Mouse (Mus musculus): Measurements from ENCODE around the gene Ntmt1. TPM values are rescaled to one million over a fixed set of nuclear protein-coding genes. Genes with fewer than 3 reads are reported as not detected.

The Ntmt1 gene
- polyA plus RNA-seq, 1 experiment from 2014 or later = 102 TPM

DNA sequence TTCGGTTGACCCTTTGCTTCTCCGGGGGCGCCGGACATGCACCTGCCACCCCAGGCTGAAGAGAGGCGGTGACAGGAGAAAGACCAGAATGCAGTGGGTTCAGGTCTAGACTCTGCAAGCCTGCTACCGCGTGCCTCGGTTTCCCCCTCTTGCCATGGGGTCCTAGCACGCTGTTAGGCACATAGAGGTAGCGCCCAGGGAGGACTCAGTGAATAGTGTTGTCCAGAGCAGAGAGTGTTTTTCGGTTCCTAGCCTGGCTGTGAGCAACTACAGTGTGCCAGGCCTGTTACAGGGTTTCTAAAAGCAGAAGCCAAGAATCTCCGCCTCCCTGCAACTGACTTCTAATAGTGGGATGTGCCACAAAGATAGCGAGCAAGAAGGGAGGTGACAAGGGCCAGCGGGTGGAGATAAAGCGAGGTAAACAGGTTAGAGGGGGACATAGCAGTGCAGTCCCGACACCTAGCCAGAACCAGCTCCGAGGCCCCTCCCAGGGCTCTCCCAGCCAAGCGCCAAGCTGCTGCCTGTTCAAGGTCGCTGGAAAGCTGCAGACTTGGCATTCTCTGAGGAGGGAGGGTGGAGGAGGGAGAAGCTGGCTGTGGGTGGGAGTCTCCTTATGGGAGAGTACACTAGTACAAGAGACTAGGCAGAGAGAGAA is 35.7 kb upstream of the Ntmt1 start:
- peak overlapping the region; percentile 42 for H3K4me3 ChIP-seq
- ATAC-seq (ENCODE audit: low FRiP score) = peak; percentile 41

DNA sequence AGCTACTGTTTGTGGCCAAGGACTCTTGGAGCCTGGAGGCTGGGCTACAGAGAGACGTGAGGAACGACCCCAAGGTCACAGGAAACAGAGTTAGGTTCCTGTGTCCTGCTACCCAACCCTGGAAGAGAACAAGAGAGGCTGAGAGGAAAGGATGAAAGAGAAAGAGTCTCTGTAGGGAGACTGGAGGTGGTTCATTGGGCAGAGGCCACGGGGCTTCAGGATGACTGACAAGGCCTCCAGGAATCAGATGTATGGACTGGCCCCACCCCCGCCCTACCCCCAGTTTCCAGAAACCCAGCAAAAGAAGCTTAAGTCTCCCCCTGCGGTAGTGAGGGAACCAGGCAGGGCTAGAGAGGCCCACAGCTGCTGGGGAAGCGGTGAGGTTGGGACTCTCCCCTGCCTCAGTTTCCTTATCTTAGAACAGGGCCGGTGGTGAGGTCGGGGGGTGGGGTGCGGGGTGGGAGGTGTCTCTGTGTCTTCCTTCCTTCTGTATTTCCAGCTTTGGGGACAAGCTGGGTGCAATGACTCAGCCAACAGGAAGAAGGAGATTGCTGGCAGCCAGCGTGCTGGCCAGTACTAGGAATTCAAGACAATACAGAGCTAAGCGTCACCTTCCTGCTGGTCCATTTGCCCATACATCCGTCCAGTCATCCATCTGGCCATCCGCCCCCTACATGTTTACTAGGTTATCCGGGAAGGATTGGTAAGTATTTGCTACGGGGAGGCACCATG is 34.9 kb upstream of the Ntmt1 start:
- Histone ChIP-seq H3K27ac (peak overlapping the region; percentile 92), H3K9ac (no peak overlapping the region), H3K4me1 (peaks cover 29% of the 10 kb centered on the region), H3K27me3 (no peaks in the 10 kb centered on the region), H3K4me2 (replicated peaks) (no peak overlapping the region), H3K36me3 (no peaks in the 10 kb centered on the region), H3K9me3 (replicated peaks) (no peaks in the 10 kb centered on the region), H3K4me3 (no peak overlapping the region)
- 48% methylated on average over 15 of the region's 15 CpGs for WGBS
- ATAC-seq (ENCODE audit: low FRiP score) = no peak

More for the DNA sequence above, 35.7 kb upstream of the Ntmt1 start:
- Histone ChIP-seq H3K4me2 (replicated peaks) (peak overlapping the region; percentile 86), H3K27ac (peak overlapping the region; percentile 92), H3K36me3 (no peaks in the 10 kb centered on the region), H3K9ac (peak overlapping the region; percentile 71), H3K27me3 (no peaks in the 10 kb centered on the region), H3K9me3 (replicated peaks) (no peaks in the 10 kb centered on the region), H3K4me1 (peaks cover 35% of the 10 kb centered on the region)
- WGBS = 6% methylated on average over 19 of the region's 19 CpGs

DNA sequence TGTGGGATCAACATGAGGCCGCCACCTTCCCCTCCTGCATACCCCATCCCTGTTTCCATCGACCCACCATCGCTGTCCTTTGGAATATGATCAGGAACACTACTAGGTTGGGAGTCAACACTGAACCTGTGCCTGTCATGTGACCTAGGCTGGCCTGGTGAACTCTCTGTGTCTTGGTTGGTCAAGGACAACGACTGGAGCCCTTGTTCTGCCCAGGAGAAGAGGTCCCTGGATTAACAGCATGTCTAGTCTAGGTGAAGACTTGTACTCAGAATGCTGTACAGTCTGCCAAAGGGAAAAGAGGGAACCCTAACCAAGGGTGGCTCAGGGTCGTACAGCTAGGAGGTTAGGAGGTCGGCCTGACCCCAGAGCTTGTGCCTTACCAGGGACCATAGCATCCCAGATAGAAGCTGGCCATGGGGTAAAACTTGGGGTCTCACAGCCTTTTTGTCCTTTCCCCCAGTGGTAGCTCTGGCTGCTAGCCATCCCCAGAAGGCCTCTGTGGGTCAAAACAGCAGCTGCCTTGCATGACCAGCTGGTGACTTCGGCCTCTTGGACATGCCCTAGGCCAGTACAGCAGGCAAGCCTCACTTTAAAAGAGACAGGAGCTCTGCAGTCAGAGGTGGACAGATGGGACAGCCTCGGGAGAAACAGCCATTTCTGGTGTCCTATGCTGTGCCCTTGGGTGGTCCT is 34.2 kb upstream of the Ntmt1 start:
- no peak overlapping the region for H3K4me2 ChIP-seq (replicated peaks)
- H3K36me3 ChIP-seq = no peaks in the 10 kb centered on the region
- no peak for ATAC-seq (ENCODE audit: low FRiP score)
- H3K9ac ChIP-seq = no peak overlapping the region
- H3K4me1 ChIP-seq = peaks cover 27% of the 10 kb centered on the region
- H3K9me3 ChIP-seq (replicated peaks) = no peaks in the 10 kb centered on the region
- no peak overlapping the region for H3K4me3 ChIP-seq
- H3K27ac ChIP-seq = peak overlapping the region; percentile 92
- no peaks in the 10 kb centered on the region for H3K27me3 ChIP-seq
- WGBS = 71% methylated on average over 8 of the region's 8 CpGs

DNA sequence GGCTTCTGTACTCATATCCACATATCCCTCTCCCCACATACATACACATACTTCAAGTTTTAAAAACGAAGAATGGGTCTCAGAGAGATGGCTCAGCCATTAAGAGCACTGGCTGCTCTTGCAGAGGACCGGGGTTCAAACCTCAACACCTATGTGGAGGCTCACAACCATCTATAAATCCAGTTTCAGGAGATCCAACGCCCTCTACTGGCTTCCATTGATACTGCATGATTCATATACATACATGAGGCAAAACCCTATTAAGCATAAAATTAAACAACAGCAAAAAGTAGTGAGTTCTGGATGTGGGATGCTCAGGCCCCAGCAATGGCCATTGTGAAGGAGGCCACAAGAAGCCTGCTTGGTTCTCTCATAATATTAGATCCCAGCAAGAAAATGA is 31.7 kb upstream of the Ntmt1 start:
- no peaks in the 10 kb centered on the region for H3K36me3 ChIP-seq
- H3K9ac ChIP-seq = no peak overlapping the region
- no peak overlapping the region for H3K4me2 ChIP-seq (replicated peaks)
- H3K27me3 ChIP-seq = no peaks in the 10 kb centered on the region
- H3K9me3 ChIP-seq (replicated peaks) = no peaks in the 10 kb centered on the region
- WGBS = 57% methylated on average over 3 of the region's 3 CpGs
- H3K27ac ChIP-seq = no peak overlapping the region
- H3K4me1 ChIP-seq = peaks cover 33% of the 10 kb centered on the region
- ATAC-seq (ENCODE audit: low FRiP score) = no peak
- H3K4me3 ChIP-seq = no peak overlapping the region

GRCm38 (mm10) chr2:30777266-30777665 is 30.4 kb upstream of the Ntmt1 start:
- Histone ChIP-seq H3K9ac (no peak overlapping the region), H3K36me3 (no peaks in the 10 kb centered on the region), H3K27me3 (no peaks in the 10 kb centered on the region), H3K9me3 (replicated peaks) (no peaks in the 10 kb centered on the region), H3K27ac (no peak overlapping the region), H3K4me3 (no peak overlapping the region), H3K4me1 (peaks cover 20% of the 10 kb centered on the region), H3K4me2 (replicated peaks) (no peak overlapping the region)
- ATAC-seq (ENCODE audit: low FRiP score) = no peak
- WGBS = 81% methylated on average over 3 of the region's 3 CpGs

GRCm38 (mm10) chr2:30778235-30778634 is 29.4 kb upstream of the Ntmt1 start:
- no peak overlapping the region for H3K4me2 ChIP-seq (replicated peaks)
- no peaks in the 10 kb centered on the region for H3K9me3 ChIP-seq (replicated peaks)
- no peaks in the 10 kb centered on the region for H3K36me3 ChIP-seq
- ATAC-seq (ENCODE audit: low FRiP score) = no peak
- H3K27ac ChIP-seq = no peak overlapping the region
- H3K4me1 ChIP-seq = peaks cover 15% of the 10 kb centered on the region
- no peaks in the 10 kb centered on the region for H3K27me3 ChIP-seq
- 62% methylated on average over 4 of the region's 4 CpGs for WGBS
- no peak overlapping the region for H3K4me3 ChIP-seq
- no peak overlapping the region for H3K9ac ChIP-seq

GRCm38 (mm10) chr2:30779241-30779640 is 28.4 kb upstream of the Ntmt1 start:
- H3K4me3 ChIP-seq = no peak overlapping the region
- WGBS = 4% methylated on average over 5 of the region's 5 CpGs
- no peaks in the 10 kb centered on the region for H3K27me3 ChIP-seq
- peak overlapping the region; percentile 48 for H3K27ac ChIP-seq
- peaks cover 22% of the 10 kb centered on the region for H3K4me1 ChIP-seq
- ATAC-seq (ENCODE audit: low FRiP score) = no peak
- no peak overlapping the region for H3K9ac ChIP-seq
- no peaks in the 10 kb centered on the region for H3K9me3 ChIP-seq (replicated peaks)
- no peak overlapping the region for H3K4me2 ChIP-seq (replicated peaks)
- H3K36me3 ChIP-seq = no peaks in the 10 kb centered on the region

DNA sequence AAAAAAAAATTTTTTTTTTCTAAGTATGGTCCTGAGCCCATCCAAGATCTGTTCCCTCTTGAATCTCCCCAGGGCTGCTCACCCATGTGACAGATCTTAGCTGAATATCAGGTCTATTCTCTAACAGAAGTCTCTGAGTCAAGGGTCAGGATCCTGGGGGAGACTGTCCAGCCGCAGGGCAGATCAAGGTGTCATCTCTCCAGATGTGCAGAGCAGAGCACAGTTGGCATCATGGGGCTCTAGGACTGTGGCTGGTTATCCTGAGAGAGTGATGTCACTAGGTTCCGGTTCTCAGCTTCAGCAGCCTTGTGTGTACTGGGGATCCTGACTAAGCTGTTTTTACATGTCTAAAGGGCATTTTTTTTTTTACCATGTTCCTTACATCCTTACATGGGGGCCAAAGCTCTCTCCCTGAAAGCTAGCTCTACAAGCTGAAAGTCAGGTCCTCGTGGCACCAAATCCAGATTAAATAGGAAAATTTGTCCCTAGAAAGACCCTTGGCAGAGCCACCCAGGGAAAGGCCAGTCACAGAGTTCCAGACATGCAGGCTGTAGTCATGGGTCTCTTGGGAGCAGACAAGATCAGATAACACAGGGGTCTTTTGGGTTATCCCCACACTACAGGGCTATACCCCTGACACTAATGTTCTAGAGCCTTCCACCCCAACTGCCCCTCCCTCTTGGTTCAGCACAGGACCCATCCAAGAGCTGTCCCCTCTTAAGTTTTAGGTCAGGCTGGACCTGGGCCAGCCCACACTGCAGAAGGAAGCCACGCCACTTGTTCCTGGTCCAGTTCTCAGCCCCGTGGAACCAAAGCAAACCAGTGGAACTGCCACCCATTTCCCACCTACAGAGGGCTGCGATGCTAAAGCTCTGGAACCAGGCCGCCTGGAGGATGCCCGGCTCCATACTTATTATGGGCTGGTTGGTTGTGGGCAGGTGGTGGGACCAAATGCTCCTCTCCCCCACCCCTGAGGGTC is 25.0 kb upstream of the Ntmt1 start:
- peaks cover 48% of the 10 kb centered on the region for H3K4me1 ChIP-seq
- ATAC-seq (ENCODE audit: low FRiP score) = peak; percentile 0; the same call in 1 of the 2 replicates
- no peak overlapping the region for H3K4me3 ChIP-seq
- H3K4me2 ChIP-seq (replicated peaks) = peak overlapping the region; percentile 51
- WGBS = 79% methylated on average over 8 of the region's 8 CpGs
- no peaks in the 10 kb centered on the region for H3K27me3 ChIP-seq
- H3K9me3 ChIP-seq (replicated peaks) = no peaks in the 10 kb centered on the region
- 0 out of 2 replicates have a peak overlapping the region, but pooled peaks have one; percentile 73 for H3K27ac ChIP-seq
- no peaks in the 10 kb centered on the region for H3K36me3 ChIP-seq
- H3K9ac ChIP-seq = peak overlapping the region; percentile 51; the same call in 1 of the 2 replicates

GRCm38 (mm10) chr2:30783346-30783745 is 24.3 kb upstream of the Ntmt1 start:
- 0% methylated on average over 12 of the region's 13 CpGs for WGBS

GRCm38 (mm10) chr2:30784078-30784994 is 23.3 kb upstream of the Ntmt1 start:
- H3K4me3 ChIP-seq = 0 out of 2 replicates have a peak overlapping the region, but pooled peaks have one; percentile 3
- ATAC-seq (ENCODE audit: low FRiP score) = peak; percentile 23; the same call in 1 of the 2 replicates

More at GRCm38 (mm10) chr2:30783346-30783745, 24.3 kb upstream of the Ntmt1 start:
- H3K4me3 ChIP-seq = no peak overlapping the region
- peak overlapping the region; percentile 51 for H3K4me2 ChIP-seq (replicated peaks)
- peak; percentile 24 for ATAC-seq (ENCODE audit: low FRiP score)
- no peaks in the 10 kb centered on the region for H3K36me3 ChIP-seq
- peaks cover 54% of the 10 kb centered on the region for H3K4me1 ChIP-seq
- no peaks in the 10 kb centered on the region for H3K9me3 ChIP-seq (replicated peaks)
- H3K27ac ChIP-seq = peak overlapping the region; percentile 73; the same call in 1 of the 2 replicates
- no peaks in the 10 kb centered on the region for H3K27me3 ChIP-seq
- peak overlapping the region; percentile 51; the same call in 1 of the 2 replicates for H3K9ac ChIP-seq

More at GRCm38 (mm10) chr2:30784078-30784994, 23.3 kb upstream of the Ntmt1 start:
- H3K4me2 ChIP-seq (replicated peaks) = peak overlapping the region; percentile 51
- no peaks in the 10 kb centered on the region for H3K27me3 ChIP-seq
- H3K27ac ChIP-seq = peak overlapping the region; percentile 73
- 10% methylated on average over 39 of the region's 40 CpGs for WGBS
- peaks cover 47% of the 10 kb centered on the region for H3K4me1 ChIP-seq
- no peaks in the 10 kb centered on the region for H3K36me3 ChIP-seq
- no peaks in the 10 kb centered on the region for H3K9me3 ChIP-seq (replicated peaks)
- H3K9ac ChIP-seq = peak overlapping the region; percentile 48
